Mouse (Mus musculus): ENCODE data around the gene Kif1a. TPM values are rescaled to one million over a fixed set of nuclear protein-coding genes. Genes with fewer than 3 reads are reported as not detected.

Gene Kif1a
- polyA plus RNA-seq (2012; ENCODE audit: insufficient read depth, insufficient read length, missing spikeins) = not detected in 2 replicates

- no peak within 1 kb of the TSS for H3K27ac ChIP-seq (ENCODE audit: insufficient read depth, low read depth, low read length)
- no peaks in the 10 kb centered on the region for H3K4me1 ChIP-seq (ENCODE audit: control insufficient read depth, insufficient read depth, low read length)
- TF ChIP-seq POLR2A (IDR thresholded peaks at IDR 0.05; ENCODE audit: borderline replicate concordance, low read depth, low read length) (no peak), CTCF (IDR thresholded peaks at IDR 0.05; ENCODE audit: low read depth, low read length) (no peak)
- H3K4me3 ChIP-seq (ENCODE audit: insufficient read depth, low read length) = no peak within 1 kb of the TSS
Measured at GRCm38 (mm10) chr1:93101571-93102061, at the start of gene Kif1a. Kif1a (minus strand) TSS chr1:93101951.

- no peak for TF ChIP-seq CTCF (IDR thresholded peaks at IDR 0.05; ENCODE audit: low read depth, low read length)
- TF ChIP-seq POLR2A (IDR thresholded peaks at IDR 0.05; ENCODE audit: borderline replicate concordance, low read depth, low read length) = no peak
- Histone ChIP-seq H3K4me3 (ENCODE audit: insufficient read depth, low read length) (no peak overlapping the region), H3K27ac (ENCODE audit: insufficient read depth, low read depth, low read length) (no peak overlapping the region), H3K4me1 (ENCODE audit: control insufficient read depth, insufficient read depth, low read length) (no peaks in the 10 kb centered on the region)
Measured at GRCm38 (mm10) chr1:93150907-93151661, 49.3 kb upstream of the Kif1a start.

- Histone ChIP-seq H3K4me1 (ENCODE audit: control insufficient read depth, insufficient read depth, low read length) (no peaks in the 10 kb centered on the region), H3K4me3 (ENCODE audit: insufficient read depth, low read length) (no peak overlapping the region), H3K27ac (ENCODE audit: insufficient read depth, low read depth, low read length) (no peak overlapping the region)
- TF ChIP-seq CTCF (IDR thresholded peaks at IDR 0.05; ENCODE audit: low read depth, low read length) (no peak), POLR2A (IDR thresholded peaks at IDR 0.05; ENCODE audit: borderline replicate concordance, low read depth, low read length) (no peak)
Measured at GRCm38 (mm10) chr1:93144176-93144575, 42.4 kb upstream of the Kif1a start.

- no peaks in the 10 kb centered on the region for H3K4me1 ChIP-seq (ENCODE audit: control insufficient read depth, insufficient read depth, low read length)
- H3K27ac ChIP-seq (ENCODE audit: insufficient read depth, low read depth, low read length) = no peak overlapping the region
- no peak overlapping the region for H3K4me3 ChIP-seq (ENCODE audit: insufficient read depth, low read length)
- no peak for TF ChIP-seq POLR2A (IDR thresholded peaks at IDR 0.05; ENCODE audit: borderline replicate concordance, low read depth, low read length)
Measured at GRCm38 (mm10) chr1:93142871-93143270, 41.1 kb upstream of the Kif1a start.

- no peak for TF ChIP-seq POLR2A (IDR thresholded peaks at IDR 0.05; ENCODE audit: borderline replicate concordance, low read depth, low read length)
Measured at GRCm38 (mm10) chr1:93139713-93140112, 38.0 kb upstream of the Kif1a start.

GRCm38 (mm10) chr1:93138534-93138933, 36.8 kb upstream of the Kif1a start:
- no peak for TF ChIP-seq CTCF (IDR thresholded peaks at IDR 0.05; ENCODE audit: low read depth, low read length)
- no peak for TF ChIP-seq POLR2A (IDR thresholded peaks at IDR 0.05; ENCODE audit: borderline replicate concordance, low read depth, low read length)
- H3K27ac ChIP-seq (ENCODE audit: insufficient read depth, low read depth, low read length) = no peak overlapping the region

More at GRCm38 (mm10) chr1:93139713-93140112, 38.0 kb upstream of the Kif1a start:
- Histone ChIP-seq H3K4me3 (ENCODE audit: insufficient read depth, low read length) (no peak overlapping the region), H3K27ac (ENCODE audit: insufficient read depth, low read depth, low read length) (no peak overlapping the region), H3K4me1 (ENCODE audit: control insufficient read depth, insufficient read depth, low read length) (no peaks in the 10 kb centered on the region)

GRCm38 (mm10) chr1:93135036-93135526, 33.3 kb upstream of the Kif1a start, which contains the start of gene Agxt:
Agxt (plus strand) TSS chr1:93135240.
- TF ChIP-seq CTCF (IDR thresholded peaks at IDR 0.05; ENCODE audit: low read depth, low read length) (no peak), POLR2A (IDR thresholded peaks at IDR 0.05; ENCODE audit: borderline replicate concordance, low read depth, low read length) (no peak)
- H3K4me1 ChIP-seq (ENCODE audit: control insufficient read depth, insufficient read depth, low read length) = no peaks in the 10 kb centered on the region
- H3K4me3 ChIP-seq (ENCODE audit: insufficient read depth, low read length) = no peak within 1 kb of the TSS
- H3K27ac ChIP-seq (ENCODE audit: insufficient read depth, low read depth, low read length) = no peak within 1 kb of the TSS

More at GRCm38 (mm10) chr1:93138534-93138933, 36.8 kb upstream of the Kif1a start:
- no peak overlapping the region for H3K4me3 ChIP-seq (ENCODE audit: insufficient read depth, low read length)
- H3K4me1 ChIP-seq (ENCODE audit: control insufficient read depth, insufficient read depth, low read length) = no peaks in the 10 kb centered on the region

- H3K27ac ChIP-seq (ENCODE audit: insufficient read depth, low read depth, low read length) = no peak overlapping the region
- H3K4me3 ChIP-seq (ENCODE audit: insufficient read depth, low read length) = no peak overlapping the region
- no peaks in the 10 kb centered on the region for H3K4me1 ChIP-seq (ENCODE audit: control insufficient read depth, insufficient read depth, low read length)
- TF ChIP-seq CTCF (IDR thresholded peaks at IDR 0.05; ENCODE audit: low read depth, low read length) (no peak), POLR2A (IDR thresholded peaks at IDR 0.05; ENCODE audit: borderline replicate concordance, low read depth, low read length) (no peak)
Measured at GRCm38 (mm10) chr1:93132676-93133075, 30.9 kb upstream of the Kif1a start.

GRCm38 (mm10) chr1:93130242-93130983, 28.7 kb upstream of the Kif1a start:
- no peak overlapping the region for H3K4me3 ChIP-seq (ENCODE audit: insufficient read depth, low read length)
- no peaks in the 10 kb centered on the region for H3K4me1 ChIP-seq (ENCODE audit: control insufficient read depth, insufficient read depth, low read length)
- no peak for TF ChIP-seq CTCF (IDR thresholded peaks at IDR 0.05; ENCODE audit: low read depth, low read length)
- TF ChIP-seq POLR2A (IDR thresholded peaks at IDR 0.05; ENCODE audit: borderline replicate concordance, low read depth, low read length) = no peak
- H3K27ac ChIP-seq (ENCODE audit: insufficient read depth, low read depth, low read length) = no peak overlapping the region
